Mouse (Mus musculus): ENCODE data around the gene Mgat5. TPM values are rescaled to one million over a fixed set of nuclear protein-coding genes. Genes with fewer than 3 reads are reported as not detected.

The Mgat5 gene
- polyA plus RNA-seq, 1 experiment from 2014 or later, result 16.0 TPM

GRCm38 (mm10) chr1:127464041-127464440, 259.2 kb downstream of the Mgat5 start:
- Histone ChIP-seq H3K9ac (ENCODE audit: low read depth, low read length) (no peak overlapping the region), H3K4me2 (ENCODE audit: low read length) (no peak overlapping the region), H3K9me3 (replicated peaks; ENCODE audit: control insufficient read depth, low read length, poor library complexity, severe bottlenecking) (no peaks in the 10 kb centered on the region), H3K27me3 (ENCODE audit: control insufficient read depth, insufficient read depth, low read depth, low read length) (no peaks in the 10 kb centered on the region), H3K4me3 (ENCODE audit: low read depth, low read length) (no peak overlapping the region), H3K4me1 (ENCODE audit: control insufficient read depth, insufficient read depth, low read length) (no peaks in the 10 kb centered on the region), H3K36me3 (ENCODE audit: control insufficient read depth, insufficient read depth, low read length) (no peaks in the 10 kb centered on the region), H3K27ac (ENCODE audit: low read length) (no peak overlapping the region)
- ATAC-seq, result no peak
- WGBS, result 78% methylated on average over 6 of the region's 6 CpGs

GRCm38 (mm10) chr1:127465292-127465691, 260.5 kb downstream of the Mgat5 start:
- Histone ChIP-seq H3K27ac (ENCODE audit: low read length) (peak overlapping the region; percentile 64), H3K9ac (ENCODE audit: low read depth, low read length) (peak overlapping the region; percentile 35; the same call in 1 of the 2 replicates), H3K4me2 (ENCODE audit: low read length) (no peak overlapping the region), H3K9me3 (replicated peaks; ENCODE audit: control insufficient read depth, low read length, poor library complexity, severe bottlenecking) (no peaks in the 10 kb centered on the region), H3K4me1 (ENCODE audit: control insufficient read depth, insufficient read depth, low read length) (no peaks in the 10 kb centered on the region), H3K36me3 (ENCODE audit: control insufficient read depth, insufficient read depth, low read length) (no peaks in the 10 kb centered on the region), H3K27me3 (ENCODE audit: control insufficient read depth, insufficient read depth, low read depth, low read length) (no peaks in the 10 kb centered on the region), H3K4me3 (ENCODE audit: low read depth, low read length) (no peak overlapping the region)
- no peak for ATAC-seq
- 57% methylated on average over 6 of the region's 6 CpGs for WGBS

- Histone ChIP-seq H3K4me2 (ENCODE audit: low read length) (no peak overlapping the region), H3K4me1 (ENCODE audit: control insufficient read depth, insufficient read depth, low read length) (no peaks in the 10 kb centered on the region), H3K4me3 (ENCODE audit: low read depth, low read length) (no peak overlapping the region), H3K27ac (ENCODE audit: low read length) (no peak overlapping the region), H3K27me3 (ENCODE audit: control insufficient read depth, insufficient read depth, low read depth, low read length) (no peaks in the 10 kb centered on the region), H3K9me3 (replicated peaks; ENCODE audit: control insufficient read depth, low read length, poor library complexity, severe bottlenecking) (no peaks in the 10 kb centered on the region), H3K9ac (ENCODE audit: low read depth, low read length) (no peak overlapping the region), H3K36me3 (ENCODE audit: control insufficient read depth, insufficient read depth, low read length) (peaks cover 3% of the 10 kb centered on the region; the same call in 1 of the 2 replicates)
- ATAC-seq, result no peak
- WGBS, result 96% methylated on average over 5 of the region's 5 CpGs
Measured at GRCm38 (mm10) chr1:127467238-127467637, 262.4 kb downstream of the Mgat5 start.

GRCm38 (mm10) chr1:127470175-127470574, 265.4 kb downstream of the Mgat5 start:
- Histone ChIP-seq H3K27ac (ENCODE audit: low read length) (no peak overlapping the region), H3K4me2 (ENCODE audit: low read length) (no peak overlapping the region), H3K27me3 (ENCODE audit: control insufficient read depth, insufficient read depth, low read depth, low read length) (no peaks in the 10 kb centered on the region), H3K4me1 (ENCODE audit: control insufficient read depth, insufficient read depth, low read length) (no peaks in the 10 kb centered on the region), H3K36me3 (ENCODE audit: control insufficient read depth, insufficient read depth, low read length) (peaks cover 3% of the 10 kb centered on the region; the same call in 1 of the 2 replicates), H3K4me3 (ENCODE audit: low read depth, low read length) (no peak overlapping the region), H3K9ac (ENCODE audit: low read depth, low read length) (no peak overlapping the region), H3K9me3 (replicated peaks; ENCODE audit: control insufficient read depth, low read length, poor library complexity, severe bottlenecking) (no peaks in the 10 kb centered on the region)
- no peak for ATAC-seq
- 92% methylated on average over 4 of the region's 4 CpGs for WGBS

DNA sequence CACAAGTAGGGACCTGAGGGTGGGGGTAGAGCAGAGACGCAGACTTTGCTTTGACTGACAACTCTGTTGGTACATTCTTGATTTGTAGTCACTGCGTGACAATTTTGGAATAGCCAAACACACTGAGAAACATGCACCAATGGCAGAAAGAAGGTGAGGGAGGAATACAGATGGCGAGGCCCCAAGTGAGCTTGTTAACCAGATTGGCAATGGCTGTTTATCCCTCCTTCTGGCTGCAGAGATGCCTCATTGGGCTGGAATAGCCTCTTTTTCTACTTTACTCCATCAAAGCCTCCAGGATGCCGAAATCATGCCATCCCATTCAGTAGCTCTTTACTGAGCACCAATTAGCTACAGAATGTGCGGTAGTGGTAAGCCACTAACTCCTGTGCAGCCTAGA, 270.9 kb downstream of the Mgat5 start:
- no peak overlapping the region for H3K4me3 ChIP-seq (ENCODE audit: low read depth, low read length)
- H3K36me3 ChIP-seq (ENCODE audit: control insufficient read depth, insufficient read depth, low read length), result peaks cover 5% of the 10 kb centered on the region; the same call in 1 of the 2 replicates
- no peaks in the 10 kb centered on the region for H3K9me3 ChIP-seq (replicated peaks; ENCODE audit: control insufficient read depth, low read length, poor library complexity, severe bottlenecking)
- no peaks in the 10 kb centered on the region for H3K4me1 ChIP-seq (ENCODE audit: control insufficient read depth, insufficient read depth, low read length)
- H3K27me3 ChIP-seq (ENCODE audit: control insufficient read depth, insufficient read depth, low read depth, low read length), result no peaks in the 10 kb centered on the region
- no peak overlapping the region for H3K27ac ChIP-seq (ENCODE audit: low read length)
- ATAC-seq, result no peak
- H3K9ac ChIP-seq (ENCODE audit: low read depth, low read length), result no peak overlapping the region
- WGBS, result 90% methylated on average over 5 of the region's 5 CpGs
- H3K4me2 ChIP-seq (ENCODE audit: low read length), result no peak overlapping the region

GRCm38 (mm10) chr1:127482911-127483310, 278.1 kb downstream of the Mgat5 start:
- no peak for ATAC-seq
- Histone ChIP-seq H3K9ac (ENCODE audit: low read depth, low read length) (no peak overlapping the region), H3K4me2 (ENCODE audit: low read length) (no peak overlapping the region), H3K36me3 (ENCODE audit: control insufficient read depth, insufficient read depth, low read length) (no peaks in the 10 kb centered on the region), H3K4me3 (ENCODE audit: low read depth, low read length) (no peak overlapping the region), H3K4me1 (ENCODE audit: control insufficient read depth, insufficient read depth, low read length) (no peaks in the 10 kb centered on the region), H3K27ac (ENCODE audit: low read length) (no peak overlapping the region), H3K9me3 (replicated peaks; ENCODE audit: control insufficient read depth, low read length, poor library complexity, severe bottlenecking) (no peaks in the 10 kb centered on the region), H3K27me3 (ENCODE audit: control insufficient read depth, insufficient read depth, low read depth, low read length) (no peaks in the 10 kb centered on the region)
- WGBS, result 71% methylated on average over 10 of the region's 10 CpGs

GRCm38 (mm10) chr1:127484188-127484587, 279.4 kb downstream of the Mgat5 start:
- no peak overlapping the region for H3K4me2 ChIP-seq (ENCODE audit: low read length)
- H3K4me1 ChIP-seq (ENCODE audit: control insufficient read depth, insufficient read depth, low read length), result no peaks in the 10 kb centered on the region
- H3K9me3 ChIP-seq (replicated peaks; ENCODE audit: control insufficient read depth, low read length, poor library complexity, severe bottlenecking), result no peaks in the 10 kb centered on the region
- H3K9ac ChIP-seq (ENCODE audit: low read depth, low read length), result no peak overlapping the region
- no peaks in the 10 kb centered on the region for H3K36me3 ChIP-seq (ENCODE audit: control insufficient read depth, insufficient read depth, low read length)
- H3K27ac ChIP-seq (ENCODE audit: low read length), result no peak overlapping the region
- H3K27me3 ChIP-seq (ENCODE audit: control insufficient read depth, insufficient read depth, low read depth, low read length), result no peaks in the 10 kb centered on the region
- H3K4me3 ChIP-seq (ENCODE audit: low read depth, low read length), result no peak overlapping the region
- 92% methylated on average over 8 of the region's 8 CpGs for WGBS
- 0 out of 2 replicates have a peak, but pooled peaks have one; percentile 30 for ATAC-seq

DNA sequence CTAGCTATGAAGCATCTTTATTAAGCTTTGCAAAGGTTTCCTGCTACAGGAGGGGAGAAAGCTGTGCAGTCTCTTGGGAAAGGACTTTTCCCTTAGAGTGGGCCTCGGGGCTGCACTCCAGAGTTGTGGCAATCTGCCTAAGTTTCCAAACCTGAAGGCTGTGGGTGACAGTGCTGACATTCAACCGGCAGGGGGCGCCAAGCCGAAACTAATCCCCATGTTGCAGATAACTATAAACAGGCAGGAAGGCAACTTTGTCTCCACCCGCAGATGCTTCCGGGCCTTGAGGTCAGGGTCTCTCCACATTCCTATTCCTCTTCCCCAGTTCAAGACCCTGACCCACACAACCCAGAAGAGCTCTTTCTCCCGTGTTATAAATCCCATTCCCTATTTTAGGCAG, 280.0 kb downstream of the Mgat5 start:
- Histone ChIP-seq H3K36me3 (ENCODE audit: control insufficient read depth, insufficient read depth, low read length) (no peaks in the 10 kb centered on the region), H3K4me1 (ENCODE audit: control insufficient read depth, insufficient read depth, low read length) (no peaks in the 10 kb centered on the region), H3K27ac (ENCODE audit: low read length) (no peak overlapping the region), H3K4me3 (ENCODE audit: low read depth, low read length) (no peak overlapping the region), H3K27me3 (ENCODE audit: control insufficient read depth, insufficient read depth, low read depth, low read length) (no peaks in the 10 kb centered on the region), H3K4me2 (ENCODE audit: low read length) (no peak overlapping the region), H3K9ac (ENCODE audit: low read depth, low read length) (no peak overlapping the region), H3K9me3 (replicated peaks; ENCODE audit: control insufficient read depth, low read length, poor library complexity, severe bottlenecking) (no peaks in the 10 kb centered on the region)
- 44% methylated on average over 7 of the region's 7 CpGs for WGBS
- no peak for ATAC-seq

GRCm38 (mm10) chr1:127487161-127487560, 282.3 kb downstream of the Mgat5 start:
- H3K4me2 ChIP-seq (ENCODE audit: low read length), result no peak overlapping the region
- H3K4me3 ChIP-seq (ENCODE audit: low read depth, low read length), result no peak overlapping the region
- ATAC-seq, result no peak
- no peak overlapping the region for H3K27ac ChIP-seq (ENCODE audit: low read length)
- H3K9me3 ChIP-seq (replicated peaks; ENCODE audit: control insufficient read depth, low read length, poor library complexity, severe bottlenecking), result no peaks in the 10 kb centered on the region
- H3K9ac ChIP-seq (ENCODE audit: low read depth, low read length), result no peak overlapping the region
- H3K4me1 ChIP-seq (ENCODE audit: control insufficient read depth, insufficient read depth, low read length), result no peaks in the 10 kb centered on the region
- no peaks in the 10 kb centered on the region for H3K36me3 ChIP-seq (ENCODE audit: control insufficient read depth, insufficient read depth, low read length)
- no peaks in the 10 kb centered on the region for H3K27me3 ChIP-seq (ENCODE audit: control insufficient read depth, insufficient read depth, low read depth, low read length)
- 82% methylated on average over 4 of the region's 4 CpGs for WGBS
